Mouse (Mus musculus) neural tube, embryonic 10.5 days (tissue): ENCODE results near the gene Ugt1a10.
A peak's percentile ranks its signal among the peaks of the same experiment; 100 is the strongest.

Experiments
- DNase-seq: peaks from one replicate; pipeline ENCODE4 v3.0.0-alpha.2; 2017; ENCODE audit warnings: low spot score; ENCODE audit errors: extremely low spot score

Gene Ugt1a10

DNA sequence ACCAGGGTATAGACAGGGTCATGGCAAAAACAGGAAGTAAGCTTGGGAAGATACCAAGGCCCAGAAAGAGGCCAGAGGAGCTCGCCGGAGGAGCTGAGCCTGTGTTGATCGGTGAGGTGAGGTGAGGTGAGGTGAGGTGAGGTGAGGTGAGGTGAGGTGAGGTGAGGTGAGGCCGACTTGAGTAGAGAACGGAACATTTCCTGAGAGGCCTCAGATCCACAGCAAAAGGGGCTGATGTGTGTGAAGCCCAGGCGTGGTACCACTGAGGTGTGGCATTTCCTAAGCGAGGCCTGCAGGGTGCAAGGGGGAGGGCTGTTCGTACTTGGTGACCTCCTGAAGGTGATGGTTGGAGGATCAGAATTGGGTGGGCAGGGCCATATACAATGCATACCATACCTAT is 197.9 kb downstream of the Ugt1a10 start:
- DNase-seq, result no peak

DNA sequence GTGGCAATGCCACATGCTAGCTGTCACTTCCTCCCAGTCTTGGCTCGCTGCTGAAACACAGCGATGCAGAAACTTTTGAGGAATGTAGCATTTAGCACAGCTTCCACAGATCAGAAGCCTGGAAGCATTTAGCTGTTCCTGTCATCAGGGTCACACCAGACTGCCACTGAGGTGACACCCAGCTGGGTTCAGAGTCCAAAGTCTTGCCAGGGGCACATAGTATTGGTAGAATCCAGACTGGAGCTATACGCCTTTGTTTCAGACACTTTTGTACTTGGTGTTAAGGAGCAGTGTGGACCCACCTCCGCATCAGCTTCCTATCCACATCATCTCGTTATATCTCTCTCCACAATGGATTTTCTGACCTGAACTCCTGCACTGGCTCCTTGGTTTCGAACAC is 198.4 kb downstream of the Ugt1a10 start:
- DNase-seq, result no peak

DNA sequence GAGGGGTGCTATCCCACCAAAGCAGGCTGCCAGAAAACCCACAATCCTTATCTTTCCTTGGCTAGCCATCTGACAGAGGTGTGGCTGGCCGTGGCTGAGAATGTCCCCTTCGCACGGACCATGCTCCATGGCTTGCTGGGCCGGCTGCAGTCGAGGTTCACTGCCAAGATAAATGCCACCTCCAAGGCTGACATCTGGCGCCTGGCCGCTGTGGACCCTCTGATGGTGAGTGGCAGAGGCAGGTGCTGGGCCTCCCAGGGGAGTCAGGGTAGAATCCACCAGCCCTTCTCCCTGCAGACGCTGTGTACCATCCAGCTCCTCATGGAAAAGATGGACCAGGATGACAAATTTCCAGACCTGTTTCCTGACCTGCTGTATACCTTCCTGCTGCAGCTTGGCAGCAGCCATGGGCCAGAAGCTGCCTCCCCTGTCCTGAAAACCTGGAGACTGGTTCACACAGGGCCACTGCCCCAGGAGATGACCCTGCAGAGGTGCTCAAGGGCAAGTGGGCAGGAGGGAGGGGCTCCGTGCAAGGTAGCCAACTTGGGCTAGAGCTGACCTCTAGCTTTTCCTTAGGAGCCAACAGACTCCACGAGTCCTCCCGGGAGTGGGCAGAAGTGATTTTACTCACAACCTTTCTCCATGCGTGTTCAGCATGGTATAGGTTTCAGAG is 199.7 kb downstream of the Ugt1a10 start:
- no peak for DNase-seq

DNA sequence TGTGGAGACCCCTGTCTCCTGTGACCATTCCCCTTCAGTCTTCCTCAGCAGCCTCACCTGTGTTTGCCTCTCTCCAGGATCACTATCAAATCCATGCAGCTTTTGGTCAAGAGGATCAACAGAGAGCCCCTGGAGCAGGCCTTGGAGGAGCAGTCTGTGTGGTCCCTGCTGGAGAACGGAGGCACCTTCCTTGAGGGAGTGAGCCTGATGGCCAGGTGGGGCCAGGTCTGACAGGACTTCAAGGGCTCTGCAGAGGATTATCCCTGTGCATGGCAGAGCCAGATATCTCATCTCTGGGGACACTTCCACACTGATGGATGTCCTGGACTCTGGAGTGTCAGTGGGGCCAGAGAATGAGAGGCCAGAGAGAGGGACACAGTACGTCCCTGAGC is 200.3 kb downstream of the Ugt1a10 start:
- no peak for DNase-seq

DNA sequence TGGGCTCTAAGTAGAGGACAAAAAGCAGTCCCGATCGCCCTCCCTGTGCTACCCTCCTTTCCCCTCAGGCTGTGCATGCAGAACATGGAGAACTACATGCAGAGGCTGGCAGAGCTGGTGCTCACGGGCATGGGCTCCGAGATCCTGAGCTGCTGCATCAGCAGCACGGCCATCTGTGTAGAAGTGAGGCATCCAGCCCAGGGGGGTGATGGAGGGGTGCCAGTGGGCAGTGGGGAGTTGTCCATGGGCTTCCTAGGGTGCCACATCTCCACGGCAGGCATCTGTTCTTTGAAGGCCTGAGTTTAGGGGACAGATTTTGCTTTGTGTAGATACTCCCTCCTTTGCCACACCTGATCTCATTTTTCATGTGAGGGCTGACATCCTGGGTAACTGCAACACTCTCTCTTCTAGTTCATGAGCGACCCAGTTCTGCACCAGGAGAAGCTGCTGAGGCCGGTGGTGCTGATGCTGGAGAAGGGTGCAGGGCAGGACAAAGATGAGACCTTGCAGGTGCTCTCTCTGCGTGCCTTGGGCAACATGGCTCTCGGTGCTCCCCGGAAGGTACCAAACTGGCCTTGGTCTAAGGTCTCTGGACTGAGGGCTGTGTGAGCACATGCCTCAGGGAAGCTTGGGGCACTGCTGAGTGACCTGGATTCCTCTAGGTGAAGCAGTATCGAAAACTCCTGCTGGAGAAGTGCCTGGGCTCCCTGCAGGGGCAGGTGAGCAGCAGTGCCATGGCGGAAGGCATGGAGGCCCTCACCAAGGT is 201.0 kb downstream of the Ugt1a10 start:
- no peak for DNase-seq

DNA sequence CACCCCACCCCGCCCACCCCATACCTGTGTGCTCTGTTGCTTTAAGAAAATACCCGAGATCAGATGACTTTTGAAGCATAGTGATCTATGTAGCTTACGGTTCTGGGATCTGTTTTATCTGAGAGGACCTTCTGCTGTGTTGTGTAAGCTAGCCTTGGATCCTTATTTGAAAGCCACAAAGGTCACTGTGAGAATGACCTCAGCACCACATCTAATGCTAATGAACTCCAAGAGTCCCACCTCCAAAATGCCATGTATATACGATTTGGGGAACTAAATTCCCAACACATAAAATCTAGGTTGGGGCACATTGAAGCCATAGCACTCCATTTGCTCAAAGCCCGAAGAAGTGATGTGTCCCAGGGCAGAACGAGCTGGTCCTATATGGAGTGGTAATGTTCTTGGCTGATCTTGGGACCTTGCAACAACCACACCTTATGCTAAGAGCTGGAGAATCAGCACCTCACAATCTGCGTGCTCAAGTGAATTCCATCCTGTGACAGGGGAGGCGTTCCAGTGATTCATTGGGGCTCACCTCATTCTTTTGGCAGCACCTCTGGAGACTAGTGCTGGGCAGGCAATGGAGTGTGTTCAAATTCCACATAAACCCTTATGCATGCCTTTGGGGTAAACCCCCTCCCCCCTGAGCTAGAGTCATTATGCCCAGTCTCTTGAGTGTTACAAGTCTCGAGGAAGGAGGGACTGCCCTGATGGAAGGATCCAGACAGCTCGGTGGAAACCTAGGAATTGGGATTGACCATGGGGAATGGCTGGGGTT is 201.9 kb downstream of the Ugt1a10 start:
- DNase-seq, result no peak

DNA sequence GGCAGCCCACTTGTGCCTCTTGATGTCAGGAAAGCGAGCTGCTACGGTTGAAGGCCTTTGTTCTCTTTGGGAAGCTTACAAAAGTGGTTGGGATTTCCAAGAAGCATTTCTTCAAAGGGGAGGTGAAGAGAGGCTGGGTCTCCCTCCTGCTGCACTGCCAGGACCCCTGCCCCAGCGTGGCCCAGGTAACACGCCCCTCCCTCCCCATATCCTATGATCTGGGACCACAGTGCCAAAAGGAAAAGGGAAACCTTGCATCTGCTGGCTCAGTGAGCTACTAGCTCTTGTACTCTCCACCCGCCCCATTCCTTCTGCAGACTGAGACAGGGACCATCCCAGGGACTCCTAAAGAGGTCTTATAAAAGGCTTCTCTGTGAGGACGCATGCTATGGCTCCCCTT is 202.5 kb downstream of the Ugt1a10 start:
- no peak for DNase-seq

DNA sequence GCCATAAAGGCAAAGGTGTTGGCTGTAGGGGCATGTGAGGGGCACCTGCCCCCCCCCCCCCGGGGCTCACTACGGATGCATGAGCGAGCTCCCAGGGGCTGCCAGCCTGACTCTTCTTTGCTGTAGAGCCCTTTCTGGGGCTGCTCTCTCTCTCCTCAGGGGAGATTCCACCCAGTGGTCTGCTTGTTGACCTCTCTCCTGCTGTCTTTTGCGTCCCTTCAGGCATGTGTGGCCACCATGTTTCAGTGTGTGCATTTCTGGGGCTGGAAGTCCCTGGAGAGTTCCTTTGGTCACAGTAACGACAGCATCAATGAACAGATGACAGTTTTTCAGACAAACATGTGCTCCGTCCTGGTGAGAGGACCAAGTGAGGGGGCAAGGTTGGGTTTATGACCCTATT is 203.2 kb downstream of the Ugt1a10 start:
- no peak for DNase-seq

DNA sequence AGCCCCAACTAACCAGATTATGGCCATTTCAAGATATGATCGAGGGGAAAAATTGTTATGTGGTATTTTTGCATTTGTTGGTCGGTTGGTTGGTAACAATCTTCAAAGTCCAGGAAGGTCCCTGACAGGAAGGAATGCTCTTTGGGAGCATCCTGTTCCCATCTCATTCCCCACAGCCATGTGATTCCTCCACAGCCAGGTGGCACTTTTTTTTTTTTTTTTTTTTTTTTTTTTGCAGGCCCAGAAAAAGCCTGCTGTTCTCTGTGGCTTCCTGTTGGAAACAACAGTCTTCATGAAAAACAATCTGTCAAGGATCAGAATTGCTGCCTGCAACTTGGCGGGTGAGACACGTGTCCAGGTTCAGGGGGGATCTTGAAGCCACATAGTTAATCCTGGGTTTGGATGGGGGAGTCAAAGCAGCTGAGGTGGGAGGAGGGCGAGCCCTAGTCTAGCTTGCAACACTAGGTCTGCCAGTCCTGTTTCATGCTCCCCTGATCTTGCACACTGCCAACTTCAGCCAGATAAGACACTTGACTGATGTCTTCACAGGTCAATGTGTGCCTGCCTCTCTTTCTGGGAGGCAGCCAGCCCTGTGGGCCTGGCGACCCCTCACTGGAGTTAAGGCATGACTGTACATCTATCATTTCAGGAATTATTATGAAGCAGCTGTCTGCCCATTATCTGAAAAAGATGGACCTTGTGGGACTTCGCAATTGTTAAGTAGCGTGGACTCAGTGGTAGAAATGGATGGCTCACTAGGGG is 203.9 kb downstream of the Ugt1a10 start:
- DNase-seq, result peak; percentile 74

DNA sequence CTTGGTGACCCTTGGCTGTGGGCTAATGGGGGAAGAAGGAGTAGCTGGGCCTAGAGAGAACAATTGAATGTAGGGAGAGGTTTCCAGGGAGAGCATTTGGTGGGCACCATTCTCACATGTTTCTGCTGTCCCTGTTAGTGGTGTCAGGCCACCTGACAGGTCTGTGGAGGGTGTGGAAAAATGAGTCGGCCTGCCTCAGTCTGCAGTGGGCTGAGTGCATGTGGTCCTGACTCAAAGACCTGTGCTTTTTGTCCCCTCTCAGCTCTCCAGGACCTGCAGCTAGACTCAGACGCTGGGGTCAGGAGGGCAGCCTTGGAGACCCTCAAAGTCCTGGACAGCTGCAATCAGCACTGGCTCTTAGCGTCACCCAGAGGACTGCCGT is 204.4 kb downstream of the Ugt1a10 start:
- DNase-seq, result no peak

DNA sequence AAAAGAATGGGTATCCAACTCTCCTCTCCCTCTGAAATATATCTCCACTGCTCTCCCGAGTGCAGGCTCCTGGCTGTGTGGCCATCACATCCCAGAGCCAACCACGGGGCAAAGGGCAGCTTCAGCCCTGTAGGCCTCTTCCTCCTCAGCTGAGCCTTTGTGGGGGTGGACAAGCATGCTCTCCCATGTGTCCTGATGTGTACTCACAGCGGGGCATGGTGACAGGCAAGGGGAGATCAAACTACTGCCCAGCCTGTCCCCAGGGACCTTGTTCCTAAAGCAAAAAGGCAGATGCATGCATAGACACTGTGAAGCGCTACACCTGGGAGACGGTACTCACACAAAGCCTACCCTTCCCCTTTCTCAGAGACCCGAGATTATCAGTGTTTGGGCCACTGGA is 204.9 kb downstream of the Ugt1a10 start:
- no peak for DNase-seq

DNA sequence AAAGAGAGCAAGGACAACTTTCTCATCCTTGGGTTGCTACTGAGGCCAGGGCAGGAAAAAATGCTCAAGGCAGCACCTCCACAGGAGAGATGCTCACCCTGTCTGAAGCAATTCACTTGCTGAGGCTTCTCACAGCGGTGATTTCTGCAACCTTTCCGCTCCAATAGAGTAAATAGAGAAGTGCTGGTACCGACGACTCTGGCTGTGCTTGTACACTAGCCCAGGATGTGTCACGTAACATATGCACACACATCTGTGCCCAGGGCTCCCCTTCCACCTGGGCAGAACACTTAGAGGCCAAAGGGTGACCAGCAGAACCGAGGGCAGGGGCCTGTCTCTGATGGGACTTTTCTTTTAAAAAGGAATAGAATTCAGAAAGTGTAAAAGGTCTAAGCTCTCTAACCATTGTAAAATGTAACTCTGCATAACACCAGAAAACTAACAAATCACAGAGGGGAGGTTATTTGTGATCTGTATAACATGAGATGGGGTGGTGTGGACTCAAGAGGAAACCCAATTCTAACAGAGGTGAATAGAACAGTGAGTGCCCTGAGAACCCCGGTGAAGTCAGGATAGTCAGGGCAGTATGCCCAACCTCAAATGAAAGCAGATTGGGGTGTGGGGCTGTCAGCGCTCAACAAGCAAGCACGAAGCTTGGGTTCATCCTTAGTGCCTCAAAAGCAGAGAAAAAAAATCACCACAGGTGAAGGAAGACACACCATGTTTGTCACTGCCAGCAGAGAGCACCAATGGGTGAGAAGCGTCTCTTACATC is 205.6 kb downstream of the Ugt1a10 start:
- no peak for DNase-seq

DNA sequence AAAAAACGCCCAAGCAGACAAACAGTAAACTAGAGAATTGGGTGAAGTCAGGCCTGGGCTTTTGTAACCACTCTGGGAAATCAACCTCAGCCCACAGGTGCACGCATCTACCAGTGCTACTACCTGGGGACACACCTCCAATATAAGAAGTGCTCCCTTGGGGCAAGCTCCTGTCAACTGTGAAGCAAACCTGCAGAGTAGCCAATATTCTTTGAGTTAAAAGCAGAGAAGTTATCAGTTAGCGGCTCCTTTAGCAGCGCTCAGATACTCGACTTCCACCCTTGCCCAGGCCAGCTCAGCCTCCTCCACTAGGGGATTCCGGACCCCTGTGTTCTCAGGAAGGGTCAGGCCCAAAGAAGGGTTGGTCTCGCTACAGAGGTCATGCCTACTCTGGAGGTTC is 206.5 kb downstream of the Ugt1a10 start:
- no peak for DNase-seq

DNA sequence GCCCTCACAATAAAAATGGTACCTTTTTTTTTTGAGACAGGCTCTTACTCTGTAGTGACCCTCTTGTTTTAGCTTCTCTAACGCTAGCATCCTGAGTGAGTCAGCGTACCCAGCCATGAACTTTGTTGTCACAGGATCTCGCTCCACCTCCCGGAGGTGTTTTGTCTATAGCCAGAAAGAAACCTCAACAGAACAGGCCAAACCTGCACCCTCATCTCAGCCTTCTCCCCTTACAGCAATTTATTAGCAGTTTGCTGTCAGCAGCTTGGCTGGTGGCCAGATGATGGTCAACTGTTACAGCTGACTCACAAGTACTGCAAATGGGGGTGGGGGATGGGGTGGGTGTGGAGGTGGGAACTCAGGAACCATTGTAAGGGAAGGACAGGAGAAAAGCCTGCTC is 207.1 kb downstream of the Ugt1a10 start:
- no peak for DNase-seq

DNA sequence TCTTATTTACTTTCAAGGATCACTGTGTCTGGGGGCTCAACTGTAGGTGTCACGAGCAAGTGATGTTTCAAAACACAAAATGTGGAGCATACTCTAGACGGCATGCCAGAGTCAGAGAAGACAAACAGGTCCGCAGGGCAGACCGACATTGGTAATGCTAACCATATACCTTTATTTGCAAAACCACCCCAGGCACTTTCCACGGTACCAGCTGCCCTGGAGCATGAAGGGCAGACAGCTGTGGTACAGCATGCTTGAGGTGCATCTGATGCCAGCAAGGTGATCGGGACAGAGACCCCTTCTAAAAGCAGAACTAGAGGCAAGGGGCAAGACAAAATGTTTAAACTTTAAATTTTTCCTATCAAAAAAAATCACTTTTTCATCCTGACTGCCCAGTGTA is 207.8 kb downstream of the Ugt1a10 start:
- no peak for DNase-seq

DNA sequence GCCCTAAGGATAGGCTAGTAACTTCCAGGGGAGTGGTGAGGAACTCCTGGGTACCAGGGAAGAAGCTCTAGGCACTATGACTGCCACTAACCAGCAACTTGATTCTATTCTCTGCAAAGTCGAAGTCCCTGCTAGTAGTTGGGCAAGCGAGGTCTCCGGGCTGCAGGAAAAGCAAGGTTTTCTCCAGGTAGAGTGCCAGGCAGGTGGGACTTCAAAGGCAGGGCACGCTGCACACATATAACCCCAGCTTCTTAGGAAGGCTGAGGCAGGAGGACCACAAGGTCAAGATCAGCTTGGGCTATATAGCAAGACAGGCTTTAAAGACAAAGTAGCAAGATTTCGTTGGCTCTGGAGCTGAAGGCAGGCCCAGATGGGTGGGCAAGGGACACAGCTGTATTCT is 208.6 kb downstream of the Ugt1a10 start:
- DNase-seq, result no peak

DNA sequence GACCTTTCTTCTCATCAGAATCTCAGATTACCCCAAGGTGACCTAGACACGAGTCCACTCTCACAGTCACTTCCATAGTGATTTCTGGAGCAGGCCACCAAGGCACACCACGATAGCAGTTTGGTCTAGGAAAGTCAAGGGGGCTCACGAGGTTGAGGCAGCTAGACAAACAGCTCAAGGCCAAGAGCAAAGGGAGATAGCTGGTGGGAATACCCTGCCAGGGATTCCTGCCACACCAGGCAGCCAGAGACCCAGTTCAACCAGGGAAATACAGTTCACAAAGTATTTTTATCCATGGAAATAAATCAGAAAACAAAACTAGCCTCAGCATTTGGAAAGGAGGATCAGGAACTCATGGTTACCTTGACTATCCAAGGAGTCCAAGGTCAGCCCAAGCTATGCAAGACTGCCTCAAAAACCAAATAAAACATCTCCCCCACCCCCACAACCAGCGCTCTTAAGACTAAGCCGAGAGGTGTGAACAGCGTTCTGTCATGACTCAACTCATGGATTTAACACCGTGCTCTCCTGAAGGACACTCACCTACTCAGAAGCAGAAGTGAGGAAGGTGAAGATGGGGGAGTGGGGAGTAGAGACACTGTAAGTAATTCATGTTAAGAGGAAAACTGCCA is 209.2 kb downstream of the Ugt1a10 start:
- DNase-seq, result no peak

DNA sequence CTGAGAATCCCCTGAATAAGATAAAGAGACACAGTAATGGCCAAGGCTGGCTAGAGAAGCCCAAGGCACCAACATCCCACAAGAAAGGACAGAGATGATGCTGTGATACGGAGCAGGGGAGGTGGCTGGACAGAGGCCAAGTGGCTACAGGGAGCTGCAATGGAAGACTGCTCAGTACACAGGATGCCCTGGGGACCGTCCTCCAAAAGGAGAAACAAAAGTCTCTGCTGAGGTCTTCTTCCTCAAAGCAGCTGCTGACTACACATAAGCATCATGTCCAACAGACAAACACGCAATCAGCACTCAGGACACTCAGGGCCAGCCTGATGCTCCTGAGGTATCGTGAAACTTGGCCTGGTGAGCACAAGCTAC is 209.7 kb downstream of the Ugt1a10 start:
- DNase-seq, result no peak

DNA sequence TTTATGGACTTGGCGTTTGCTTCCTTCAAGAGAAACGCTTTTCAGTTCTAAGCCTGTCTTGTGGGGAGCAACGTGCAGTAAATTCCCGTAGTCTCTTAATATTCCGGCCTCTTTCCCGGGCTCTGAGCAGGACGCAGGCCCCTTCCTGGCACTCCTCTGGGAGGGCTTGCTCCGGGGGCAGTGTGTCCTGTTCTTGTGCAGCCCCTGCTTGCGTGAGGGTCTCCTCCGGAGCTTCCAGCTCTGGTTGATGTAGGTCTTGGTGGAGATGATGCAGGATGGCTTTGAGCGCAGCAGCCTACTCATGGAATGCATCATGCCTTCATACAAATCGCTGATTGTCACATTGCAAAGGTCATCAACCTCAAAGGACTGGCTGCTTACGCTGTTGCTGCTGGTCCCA is 210.9 kb downstream of the Ugt1a10 start:
- DNase-seq, result no peak

DNA sequence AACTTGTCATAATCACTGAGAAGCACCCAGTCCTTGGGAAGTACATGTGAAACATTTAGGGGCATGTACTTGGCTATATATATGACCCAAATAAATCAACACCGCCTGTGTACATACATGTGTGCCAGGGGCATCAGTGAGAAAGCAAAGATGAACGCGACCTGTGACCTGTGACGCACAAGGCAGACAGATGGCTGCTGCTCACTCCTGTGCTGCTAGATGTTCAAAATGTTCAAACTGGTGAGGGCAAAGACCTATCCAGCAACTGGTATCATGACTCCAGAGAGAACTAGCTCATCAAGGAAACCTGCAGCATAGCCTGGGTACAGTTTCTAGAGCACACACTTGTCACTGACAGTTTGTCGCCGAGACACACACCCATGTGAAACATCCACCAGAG is 212.3 kb downstream of the Ugt1a10 start:
- no peak for DNase-seq

DNA sequence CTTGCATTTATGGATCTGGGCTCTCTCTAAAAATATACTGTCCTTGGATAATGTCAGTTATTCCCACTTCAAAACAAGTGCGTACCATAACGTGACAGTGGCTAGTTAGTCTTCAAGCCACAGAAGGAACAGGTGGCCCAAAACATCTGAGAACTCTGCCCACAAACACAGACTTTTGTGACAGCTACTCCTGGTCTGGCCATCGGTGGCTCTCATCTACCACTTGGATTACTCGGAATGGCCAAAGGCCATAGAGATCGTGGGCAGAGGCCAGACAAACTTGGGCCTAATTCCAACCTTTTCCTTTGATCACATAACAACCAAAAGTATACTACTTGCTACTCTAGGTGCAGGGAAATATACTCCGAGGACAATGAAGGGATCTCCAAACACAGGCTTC is 212.9 kb downstream of the Ugt1a10 start:
- DNase-seq, result no peak
